23 mouse cellular contexts compared by ENCODE assay signal in the genomic region with DNA sequence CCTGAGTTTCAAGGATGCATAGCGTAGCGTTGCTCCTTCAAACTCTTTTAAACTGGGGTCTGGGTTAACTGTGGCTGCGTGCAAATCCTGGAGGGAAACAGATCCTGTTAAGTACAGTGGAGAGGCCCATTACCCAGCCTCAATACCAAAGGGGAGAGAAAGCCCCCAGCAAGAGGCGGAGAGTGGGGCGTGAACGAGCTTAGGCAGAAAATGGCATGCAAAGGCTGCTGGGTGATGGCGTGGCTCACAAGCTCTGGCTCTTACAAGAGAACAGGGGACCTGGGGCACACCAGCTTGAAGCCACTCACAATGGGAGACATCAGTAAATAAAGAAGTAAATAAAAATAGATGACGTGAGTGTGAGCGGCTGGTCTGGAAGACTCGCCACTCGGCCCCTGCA.
DNase-seq lines count a peak whose midpoint lies in the region; ATAC-seq lines count a peak whose summit lies in the region.
"Had no signal": no experiment of that assay in that cellular context is flagged by ENCODE, and none has a peak within 500 bp of the region (broad histone marks: within the 10 kb centered on the region; RNA-seq: fewer than 3 reads in every experiment).

No protein-coding gene starts in this region.

- H3K36me3 ChIP-seq in forebrain, embryonic 11.5 days (ENCODE audit: control insufficient read depth, insufficient read depth, low read length), result no peaks in the 10 kb centered on the region
- H3K36me3 ChIP-seq in forebrain, embryonic 16.5 days (ENCODE audit: control insufficient read depth, insufficient read depth), result no peaks in the 10 kb centered on the region
- H3K36me3 ChIP-seq in hindbrain, embryonic 16.5 days (ENCODE audit: control insufficient read depth, insufficient read depth, low read length), result no peaks in the 10 kb centered on the region
- no peaks in the 10 kb centered on the region for H3K36me3 ChIP-seq in hindbrain, embryonic 11.5 days (ENCODE audit: control insufficient read depth, insufficient read depth, low read length)
- H3K36me3 ChIP-seq in neural tube, embryonic 13.5 days, result no peaks in the 10 kb centered on the region
- H3K36me3 ChIP-seq: embryonic facial prominence, embryonic 12.5 days; forebrain, embryonic 12.5 days; G1E had no signal

- peaks cover 2% of the 10 kb centered on the region; the same call in 1 of the 2 replicates for H3K4me1 ChIP-seq in forebrain, embryonic 11.5 days (replicated peaks; ENCODE audit: control insufficient read depth, insufficient read depth, low read length)
- H3K4me1 ChIP-seq in forebrain, embryonic 16.5 days (replicated peaks; ENCODE audit: control insufficient read depth, insufficient read depth, low read length), result peaks cover 13% of the 10 kb centered on the region
- H3K4me1 ChIP-seq in hindbrain, embryonic 16.5 days (ENCODE audit: control insufficient read depth, insufficient read depth, low read depth, low read length), result peaks cover 6% of the 10 kb centered on the region
- H3K4me1 ChIP-seq in hindbrain, embryonic 11.5 days (replicated peaks; ENCODE audit: control insufficient read depth, insufficient read depth, low read length), result no peaks in the 10 kb centered on the region
- peaks cover 47% of the 10 kb centered on the region for H3K4me1 ChIP-seq in neural tube, embryonic 13.5 days (replicated peaks)
- H3K4me1 ChIP-seq: heart, embryonic 15.5 days had no signal

- no peak overlapping the region for H3K4me2 ChIP-seq in forebrain, embryonic 11.5 days (ENCODE audit: low read depth, low read length, severe bottlenecking)
- H3K4me2 ChIP-seq in forebrain, embryonic 16.5 days (ENCODE audit: low read length), result no peak overlapping the region
- H3K4me2 ChIP-seq in hindbrain, embryonic 16.5 days (ENCODE audit: low read length), result no peak overlapping the region
- no peak overlapping the region for H3K4me2 ChIP-seq in hindbrain, embryonic 11.5 days (replicated peaks; ENCODE audit: low read depth, low read length)
- H3K4me2 ChIP-seq in neural tube, embryonic 13.5 days, result no peak overlapping the region
- H3K4me2 ChIP-seq: embryonic facial prominence, embryonic 12.5 days; forebrain, embryonic 12.5 days; heart, embryonic 11.5 days; heart, embryonic 15.5 days had no signal

- no peaks in the 10 kb centered on the region for H3K9me3 ChIP-seq in forebrain, embryonic 11.5 days (ENCODE audit: control insufficient read depth, low read length)
- no peaks in the 10 kb centered on the region for H3K9me3 ChIP-seq in forebrain, embryonic 16.5 days (ENCODE audit: control insufficient read depth, low read length)
- no peaks in the 10 kb centered on the region for H3K9me3 ChIP-seq in hindbrain, embryonic 16.5 days (ENCODE audit: control insufficient read depth, low read length)
- H3K9me3 ChIP-seq in hindbrain, embryonic 11.5 days (ENCODE audit: control insufficient read depth, low read length), result no peaks in the 10 kb centered on the region
- no peaks in the 10 kb centered on the region for H3K9me3 ChIP-seq in neural tube, embryonic 13.5 days
- H3K9me3 ChIP-seq: embryonic facial prominence, embryonic 12.5 days; forebrain, embryonic 12.5 days; heart, embryonic 15.5 days had no signal

- H3K9ac ChIP-seq in forebrain, embryonic 11.5 days (ENCODE audit: low read length), result no peak overlapping the region
- no peak overlapping the region for H3K9ac ChIP-seq in forebrain, embryonic 16.5 days (replicated peaks; ENCODE audit: low read depth, low read length)
- no peak overlapping the region for H3K9ac ChIP-seq in hindbrain, embryonic 16.5 days (ENCODE audit: low read depth, low read length)
- H3K9ac ChIP-seq in hindbrain, embryonic 11.5 days (ENCODE audit: low read depth, low read length), result no peak overlapping the region
- no peak overlapping the region for H3K9ac ChIP-seq in neural tube, embryonic 13.5 days
- H3K9ac ChIP-seq: embryonic facial prominence, embryonic 12.5 days; forebrain, embryonic 12.5 days; heart, embryonic 15.5 days had no signal

- ATAC-seq in forebrain, embryonic 11.5 days (replicated peaks; ENCODE audit: low FRiP score), result no peak
- no peak for ATAC-seq in forebrain, embryonic 16.5 days
- no peak for ATAC-seq in hindbrain, embryonic 16.5 days
- ATAC-seq in hindbrain, embryonic 11.5 days (ENCODE audit: low FRiP score), result no peak
- ATAC-seq in neural tube, embryonic 13.5 days (ENCODE audit: low read depth), result no peak
- ATAC-seq: CD4-positive, CD25-positive, alpha-beta regulatory T cell, adult 4 months; inflammation-experienced regulatory T-cells, adult 6 months; intestine, postnatal 0 days had no signal

- no peak overlapping the region for H3K4me3 ChIP-seq in forebrain, embryonic 11.5 days (ENCODE audit: low read depth, low read length)
- H3K4me3 ChIP-seq in forebrain, embryonic 16.5 days (replicated peaks; ENCODE audit: low read length), result no peak overlapping the region
- no peak overlapping the region for H3K4me3 ChIP-seq in hindbrain, embryonic 16.5 days (ENCODE audit: low read length)
- no peak overlapping the region for H3K4me3 ChIP-seq in hindbrain, embryonic 11.5 days (ENCODE audit: low read depth, low read length)
- H3K4me3 ChIP-seq in neural tube, embryonic 13.5 days, result no peak overlapping the region
- H3K4me3 ChIP-seq: embryonic facial prominence, embryonic 12.5 days; forebrain, embryonic 12.5 days; heart, embryonic 15.5 days had no signal

- WGBS in forebrain, embryonic 11.5 days, result 76% methylated on average over 11 of the region's 11 CpGs
- 49% methylated on average over 11 of the region's 11 CpGs for WGBS in forebrain, embryonic 16.5 days
- 61% methylated on average over 11 of the region's 11 CpGs for WGBS in hindbrain, embryonic 16.5 days
- 81% methylated on average over 11 of the region's 11 CpGs for WGBS in hindbrain, embryonic 11.5 days
- 64% methylated on average over 11 of the region's 11 CpGs for WGBS in neural tube, embryonic 13.5 days

- DNase-seq in forebrain, embryonic 11.5 days (ENCODE audit: low spot score), result peak; percentile 52
- DNase-seq in hindbrain, embryonic 11.5 days (ENCODE audit: low spot score), result no peak
- DNase-seq in neural tube, embryonic 10.5 days (ENCODE audit: extremely low spot score, low spot score), result no peak
- DNase-seq in frontal cortex, postnatal 10 days (ENCODE audit: low spot score in 2 of 2), result no peak
- DNase-seq: adrenal gland, adult 8-10 months; B cell, adult 2 months; cerebellum, adult 11-12 months; cerebellum, adult 9-10 months; cerebellum, postnatal 25 days; gastrocnemius, postnatal 10 days; heart, adult 18-20 months; heart, postnatal 14 days had no signal

- H3K27ac ChIP-seq in forebrain, embryonic 11.5 days (ENCODE audit: low read depth, low read length), result no peak overlapping the region
- no peak overlapping the region for H3K27ac ChIP-seq in forebrain, embryonic 16.5 days (ENCODE audit: low read length)
- 0 out of 2 replicates have a peak overlapping the region, but pooled peaks have one; percentile 27 for H3K27ac ChIP-seq in hindbrain, embryonic 16.5 days (ENCODE audit: low read depth, low read length)
- no peak overlapping the region for H3K27ac ChIP-seq in hindbrain, embryonic 11.5 days (ENCODE audit: low read depth, low read length)
- H3K27ac ChIP-seq in neural tube, embryonic 13.5 days (replicated peaks), result peak overlapping the region; percentile 49; the same call in 1 of the 2 replicates
- H3K27ac ChIP-seq: embryonic facial prominence, embryonic 12.5 days; forebrain, embryonic 12.5 days; heart, embryonic 15.5 days had no signal

- no peaks in the 10 kb centered on the region for H3K27me3 ChIP-seq in forebrain, embryonic 11.5 days (ENCODE audit: control insufficient read depth, insufficient read depth, low read length)
- H3K27me3 ChIP-seq in forebrain, embryonic 16.5 days (replicated peaks; ENCODE audit: control insufficient read depth, insufficient read depth, low read length), result no peaks in the 10 kb centered on the region
- no peaks in the 10 kb centered on the region for H3K27me3 ChIP-seq in hindbrain, embryonic 16.5 days (replicated peaks; ENCODE audit: control insufficient read depth, insufficient read depth, low read length)
- H3K27me3 ChIP-seq in hindbrain, embryonic 11.5 days (ENCODE audit: control insufficient read depth, insufficient read depth, low read length), result no peaks in the 10 kb centered on the region
- H3K27me3 ChIP-seq in neural tube, embryonic 13.5 days, result no peaks in the 10 kb centered on the region
- H3K27me3 ChIP-seq: embryonic facial prominence, embryonic 12.5 days; forebrain, embryonic 12.5 days; heart, embryonic 15.5 days had no signal

Comparison
In these comparisons a context has a peak if more than half of its experiments do, and no peak if none do; other contexts are left out.
1. H3K27ac ChIP-seq: peak in hindbrain, embryonic 16.5 days (single experiment) and neural tube, embryonic 13.5 days (single experiment); none in forebrain, embryonic 11.5 days (single experiment), forebrain, embryonic 16.5 days (single experiment) and hindbrain, embryonic 11.5 days (single experiment).